Mouse (Mus musculus): Measurements from ENCODE around the gene Olfr539. TPM values are rescaled to one million over a fixed set of nuclear protein-coding genes. Genes with fewer than 3 reads are reported as not detected.
"Not testable (repeated sequence)": the region's sequence is repeated elsewhere in the genome, so short reads cannot be mapped to it uniquely, and the experiment has no call there.

The Olfr539 gene
- total RNA-seq (2015) (not detected in 2 replicates), total RNA-seq (2017) (not detected in 2 replicates)

DNA sequence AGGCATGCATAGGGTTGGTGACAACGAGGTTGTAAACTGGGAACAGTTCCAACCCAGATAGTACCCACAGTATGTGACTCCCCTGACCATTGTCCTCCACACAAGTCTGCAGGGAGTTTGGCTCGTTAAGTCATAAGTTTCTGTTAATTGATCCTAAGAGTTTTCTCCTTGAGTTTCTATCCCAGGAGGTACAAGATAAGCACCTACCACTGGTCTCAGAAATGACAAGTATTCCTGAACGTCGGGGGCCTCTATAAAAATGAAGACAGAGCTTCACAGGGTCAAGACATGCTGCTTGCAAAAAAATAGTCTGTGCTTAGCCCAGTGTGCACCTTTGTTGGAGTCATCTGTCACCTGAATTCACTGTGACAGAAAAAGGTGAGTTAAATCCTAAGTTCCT, at the start of gene Olfr539:
TSS of gene Olfr539 (plus strand) at position 301 of the 400 bp plus-strand sequence.
- ATAC-seq (ENCODE audit: poor library complexity, severe bottlenecking), result no peak

DNA sequence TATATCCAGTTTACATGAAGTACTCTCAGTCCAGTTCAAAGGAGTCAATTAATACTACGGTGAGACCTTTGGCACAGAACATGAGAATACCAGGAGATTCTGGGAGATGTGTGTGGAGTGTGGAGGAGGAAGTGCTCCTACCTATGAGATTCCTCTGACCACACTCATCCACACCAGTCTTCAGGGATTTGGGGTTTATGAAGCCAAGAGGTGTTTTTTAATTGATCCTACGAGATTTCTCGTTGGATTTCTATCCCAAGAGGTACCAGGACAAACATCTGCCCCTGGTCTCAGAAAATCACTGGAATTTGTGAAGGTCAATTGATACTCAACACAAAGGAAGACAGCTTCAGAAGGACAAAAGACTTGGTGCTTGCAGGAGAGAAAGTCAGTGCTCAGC, 31.1 kb upstream of the Olfr539 start, which contains the start of gene Olfr61:
TSS of gene Olfr61 (plus strand) at position 301 of the 400 bp plus-strand sequence.
- ATAC-seq (ENCODE audit: poor library complexity, severe bottlenecking), result not testable (repeated sequence)

DNA sequence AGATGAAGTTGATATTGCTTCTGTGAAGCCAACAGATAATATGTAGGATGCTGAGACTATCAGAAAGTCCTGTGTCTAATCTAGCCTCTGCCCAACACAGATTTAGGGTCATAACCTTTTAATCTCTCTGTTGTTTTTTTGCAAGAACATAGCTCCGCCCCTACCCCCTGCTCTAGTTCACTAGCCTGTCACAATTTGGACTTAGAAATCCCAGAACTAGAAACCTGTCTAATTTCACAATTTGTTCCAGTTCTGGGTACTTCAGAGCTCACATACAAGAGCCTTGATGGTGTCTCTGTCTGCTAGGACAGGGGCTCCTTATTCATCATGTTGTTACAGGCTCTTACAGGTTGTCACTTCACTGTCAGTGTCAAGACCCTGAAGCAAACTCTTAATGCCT, 29.2 kb upstream of the Olfr539 start:
- ATAC-seq (ENCODE audit: poor library complexity, severe bottlenecking), result no peak

DNA sequence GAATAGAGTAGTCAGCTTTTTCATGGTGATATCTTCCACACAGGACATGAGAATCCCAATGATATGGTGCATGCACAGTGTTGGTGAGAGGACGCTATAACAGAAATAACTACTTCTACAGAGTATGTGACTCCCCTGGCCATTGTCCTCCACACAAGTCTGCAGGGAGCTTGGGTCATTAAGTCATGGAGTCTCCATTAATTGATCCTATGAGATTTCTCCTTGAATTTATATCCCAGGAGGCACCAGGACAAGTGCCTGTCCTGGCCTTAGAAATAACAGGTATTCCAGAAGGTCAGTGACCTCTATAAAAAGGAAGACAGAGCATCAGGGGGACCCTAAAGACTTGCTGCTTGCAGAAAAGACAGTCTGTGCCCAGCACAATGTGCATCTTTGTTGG, 13.6 kb upstream of the Olfr539 start, which contains the start of gene Olfr53:
TSS of gene Olfr53 (plus strand) at position 301 of the 400 bp plus-strand sequence.
- no peak for ATAC-seq (ENCODE audit: poor library complexity, severe bottlenecking)

DNA sequence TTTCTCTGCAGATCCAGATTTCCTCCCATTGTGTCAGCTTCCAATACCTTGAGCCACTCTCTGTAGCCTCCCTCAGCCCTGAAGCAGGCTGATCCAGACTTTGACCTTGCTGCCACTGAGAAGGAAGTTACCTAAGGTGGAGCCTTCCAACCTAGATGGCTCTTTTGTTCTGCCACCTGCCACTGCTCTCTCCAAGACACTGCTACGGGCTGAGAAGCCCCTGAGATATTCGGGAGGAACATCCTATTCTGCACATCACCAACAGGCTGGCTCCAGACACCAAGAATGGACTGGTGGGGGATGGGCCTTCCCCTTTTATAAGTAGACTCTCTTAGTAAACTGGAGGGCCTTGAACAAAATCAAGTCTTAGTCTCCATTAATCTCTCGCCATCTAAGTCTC, 11.0 kb downstream of the Olfr539 start:
- ATAC-seq (ENCODE audit: poor library complexity, severe bottlenecking), result not testable (repeated sequence)

DNA sequence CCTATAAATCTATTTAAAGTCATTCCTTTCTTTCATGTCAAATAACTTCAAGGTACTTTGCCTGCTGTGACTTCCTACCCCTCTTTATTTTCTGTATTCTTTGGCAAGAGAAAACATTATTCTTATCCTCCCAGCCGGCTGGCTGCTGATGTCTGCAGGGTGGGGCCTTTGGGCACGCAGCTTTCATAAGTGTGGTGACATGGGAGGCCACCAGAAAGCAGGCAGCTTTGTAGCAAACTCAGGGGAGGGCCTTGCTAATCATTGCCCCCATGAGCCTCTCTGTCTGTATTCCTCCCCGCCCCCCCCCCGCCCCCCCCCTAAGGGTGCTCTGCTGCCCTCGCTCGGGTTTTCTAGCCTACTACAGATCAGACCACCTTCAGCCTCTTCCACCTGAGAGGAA, 16.1 kb downstream of the Olfr539 start:
- no peak for ATAC-seq (ENCODE audit: poor library complexity, severe bottlenecking)

DNA sequence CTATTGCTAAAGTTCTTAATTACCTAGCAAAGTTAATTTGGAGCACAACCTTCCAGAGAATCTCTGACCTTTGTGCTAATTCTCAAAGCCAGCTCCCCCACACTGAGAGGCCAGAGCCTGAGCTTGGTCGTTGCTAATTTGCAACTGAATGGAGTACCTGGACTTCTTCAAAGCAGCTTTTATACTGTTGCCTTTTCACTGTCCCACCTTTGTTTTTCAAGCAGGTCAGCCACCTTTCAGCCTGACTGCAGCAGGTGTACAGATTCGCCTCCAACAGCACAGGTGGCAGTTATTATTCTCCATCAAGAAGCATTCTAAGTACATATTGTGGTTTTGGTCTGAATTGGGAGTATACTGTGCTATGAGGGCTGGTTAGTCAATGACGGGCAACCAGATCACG, 19.9 kb downstream of the Olfr539 start:
- ATAC-seq (ENCODE audit: poor library complexity, severe bottlenecking), result not testable (repeated sequence)

DNA sequence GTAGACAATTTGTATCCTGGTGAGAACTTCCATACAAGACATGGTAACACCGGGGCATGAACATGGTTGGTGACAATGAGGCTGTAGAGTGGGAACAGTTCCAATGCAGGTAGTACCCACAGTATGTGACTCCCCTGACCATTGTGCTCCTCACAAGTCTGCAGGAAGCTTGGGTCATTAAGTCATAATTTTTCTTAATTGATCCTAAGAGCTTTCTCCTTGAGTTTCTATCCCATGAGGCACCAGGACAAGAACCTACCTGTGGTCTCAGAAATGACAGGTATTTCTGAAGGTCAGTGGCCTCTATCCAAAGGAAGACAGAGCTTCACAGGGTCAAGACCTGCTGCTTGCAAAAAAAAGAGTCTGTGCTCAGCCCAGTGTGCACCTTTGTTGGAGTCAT, 21.9 kb downstream of the Olfr539 start, which contains the start of gene Olfr45:
TSS of gene Olfr45 (plus strand) at position 301 of the 400 bp plus-strand sequence.
- no peak for ATAC-seq (ENCODE audit: poor library complexity, severe bottlenecking)

DNA sequence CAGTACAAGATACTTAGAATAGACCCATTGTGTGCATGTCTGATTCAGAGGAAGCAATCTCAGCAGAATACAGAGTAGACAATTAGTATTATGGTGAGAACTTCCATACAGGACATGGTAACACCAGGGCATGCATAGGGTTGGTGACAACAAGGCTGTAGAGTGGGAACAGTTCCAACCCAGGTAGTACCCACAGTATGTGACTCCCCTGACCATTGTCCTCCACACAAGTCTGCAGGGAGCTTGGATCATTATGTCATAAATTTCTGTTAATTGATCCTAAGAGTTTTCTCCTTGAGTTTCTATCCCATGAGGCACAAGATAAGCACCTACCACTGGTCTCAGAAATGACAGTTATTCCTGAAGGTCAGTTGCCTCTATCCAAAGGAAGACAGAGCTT, 37.2 kb downstream of the Olfr539 start, which contains the start of gene Olfr541:
TSS of gene Olfr541 (plus strand) at position 301 of the 400 bp plus-strand sequence.
- ATAC-seq (ENCODE audit: poor library complexity, severe bottlenecking), result no peak

DNA sequence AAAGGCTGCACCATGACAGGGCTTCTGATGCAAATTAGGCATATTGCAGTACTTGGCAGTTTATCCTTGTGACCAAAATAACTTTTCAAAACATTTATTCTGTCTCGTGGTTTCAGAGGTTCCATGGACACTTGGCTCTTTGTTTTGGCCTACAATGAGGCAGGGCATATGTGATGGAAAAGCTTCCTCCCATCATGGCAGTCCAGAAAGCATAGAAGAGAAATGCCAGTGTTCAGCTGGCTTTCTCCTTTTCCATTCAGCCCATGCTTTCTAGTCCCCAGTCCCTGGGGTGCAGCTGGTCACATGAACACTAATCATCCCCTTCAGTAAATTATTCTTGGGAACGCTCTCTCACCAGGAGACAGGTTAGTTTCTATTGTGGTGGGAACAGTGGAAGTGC, 46.6 kb downstream of the Olfr539 start:
- ATAC-seq (ENCODE audit: poor library complexity, severe bottlenecking), result no peak

DNA sequence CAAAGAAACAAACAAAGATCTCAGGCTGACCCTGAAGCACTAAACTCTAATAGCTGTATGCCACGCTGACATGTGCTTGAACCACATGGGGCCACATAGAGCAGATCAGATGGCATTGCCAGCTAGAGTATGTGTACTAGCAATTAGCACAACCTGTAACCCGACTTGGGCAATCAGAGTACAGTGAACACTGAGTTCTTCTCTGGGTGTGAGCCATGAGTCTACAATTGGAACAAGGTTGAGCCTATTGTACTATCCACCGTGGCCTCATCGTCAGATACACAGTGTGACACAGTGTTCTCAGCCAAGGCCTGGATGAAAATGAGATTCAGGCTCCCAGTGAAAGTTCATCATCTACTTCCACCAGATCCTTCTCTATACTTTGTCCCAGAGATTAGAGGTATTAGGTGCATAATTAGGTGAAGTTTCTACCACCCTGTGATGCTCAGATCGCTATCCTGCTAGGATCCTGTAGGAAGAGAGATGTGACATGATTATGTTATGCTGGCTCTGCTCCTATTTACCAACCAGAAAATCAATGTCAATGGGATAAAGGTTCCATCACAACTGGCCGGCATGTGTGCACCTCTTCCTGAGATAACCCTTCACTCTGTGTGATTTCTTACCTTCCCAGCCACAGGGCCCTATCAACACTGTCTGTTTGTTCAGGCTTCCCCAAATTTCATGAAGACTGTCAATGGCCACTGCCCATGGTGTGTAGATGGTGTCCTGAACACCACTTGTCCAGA, 48.0 kb downstream of the Olfr539 start:
- ATAC-seq (ENCODE audit: poor library complexity, severe bottlenecking), result no peak

DNA sequence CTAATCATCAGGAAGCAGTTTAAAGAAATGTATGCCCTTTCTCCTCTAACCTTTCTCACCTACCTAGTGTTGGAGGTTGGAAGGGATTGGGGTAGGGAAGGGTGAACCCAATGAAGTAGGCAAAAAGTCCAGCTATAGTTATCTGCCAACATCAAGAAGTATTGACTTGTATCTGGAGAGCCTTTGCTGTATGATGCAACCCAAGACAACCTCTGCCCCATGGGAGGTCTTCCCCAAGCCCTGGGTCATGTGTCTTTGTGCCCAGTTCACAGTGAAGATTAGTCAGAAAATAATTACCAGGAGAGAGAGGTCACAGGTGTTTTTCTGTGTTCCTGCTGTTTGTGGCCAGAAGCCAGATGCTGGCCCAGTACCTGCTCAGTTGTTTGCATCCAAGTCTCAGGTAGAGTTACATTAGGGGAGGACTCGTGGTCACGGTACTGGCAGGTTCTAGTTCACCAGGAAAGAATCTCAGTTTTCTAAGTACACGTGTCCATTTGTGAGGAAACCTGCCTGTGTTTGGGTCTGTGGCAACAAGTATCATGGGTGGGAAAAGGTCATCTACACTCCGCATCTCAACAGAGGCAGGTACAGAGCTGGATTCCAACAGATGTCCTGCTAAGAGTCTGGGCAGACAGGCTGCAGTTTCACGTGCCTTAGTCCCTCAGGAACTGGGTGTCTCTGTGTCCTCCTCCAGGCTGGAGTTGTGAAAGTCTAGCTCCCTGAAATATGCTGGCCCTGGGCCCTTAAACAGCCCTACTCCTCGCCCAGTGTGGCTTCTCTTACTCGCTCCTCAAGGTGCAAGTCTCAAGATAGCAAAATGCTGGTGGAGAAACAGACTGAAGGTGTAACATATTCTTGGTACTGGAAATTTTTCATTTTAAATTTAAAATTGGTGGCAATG, 57.7 kb downstream of the Olfr539 start:
- no peak for ATAC-seq (ENCODE audit: poor library complexity, severe bottlenecking)

DNA sequence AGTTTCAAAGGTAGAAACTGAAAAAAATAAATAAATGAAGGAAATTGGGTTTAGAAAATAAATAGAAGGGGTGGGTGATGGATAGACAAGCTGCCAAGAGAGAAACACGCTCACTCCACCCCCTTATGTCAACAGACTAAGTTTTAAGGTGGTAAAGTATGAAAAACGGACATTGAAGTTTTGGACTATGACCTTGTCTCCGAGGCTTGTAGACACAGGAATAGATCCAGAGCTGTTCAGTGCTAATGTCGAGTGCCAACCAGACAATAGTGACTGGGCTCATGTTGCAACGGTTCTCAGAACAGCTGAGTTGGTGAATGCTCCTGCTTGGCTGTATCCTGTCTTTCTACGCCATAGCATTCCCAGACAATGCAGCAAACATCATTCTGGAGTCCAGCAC, 61.4 kb downstream of the Olfr539 start:
- no peak for ATAC-seq (ENCODE audit: poor library complexity, severe bottlenecking)

DNA sequence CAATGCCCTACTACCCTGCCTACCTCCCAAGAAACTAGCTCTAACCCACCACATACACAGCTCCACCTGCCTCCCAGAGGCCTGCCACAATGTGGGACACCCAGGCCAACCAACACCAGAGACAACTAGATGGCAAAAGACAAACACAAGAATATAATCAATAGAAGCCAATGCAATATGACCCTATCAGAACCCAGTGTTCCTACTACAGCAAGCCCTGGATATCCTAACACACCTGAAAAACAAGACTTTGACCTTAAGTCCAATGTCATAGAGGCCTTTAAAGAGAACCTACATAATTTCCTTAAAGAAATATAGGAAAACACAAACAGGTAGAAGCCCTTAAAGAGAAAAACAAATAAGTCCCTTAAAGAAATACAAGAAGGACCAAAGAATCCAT, 65.8 kb downstream of the Olfr539 start:
- ATAC-seq (ENCODE audit: poor library complexity, severe bottlenecking), result no peak

Other genes starting within 250 kb of the Olfr539 start
- not detected in 2 replicates for gene Olfr532, start 238.3 kb upstream of the Olfr539 start, total RNA-seq (2015)
- not detected in 2 replicates for gene Olfr532, start 238.3 kb upstream of the Olfr539 start, total RNA-seq (2017)
- not detected in 2 replicates for gene Olfr533, start 196.6 kb upstream of the Olfr539 start, total RNA-seq (2015)
- gene Olfr533, start 196.6 kb upstream of the Olfr539 start, total RNA-seq (2017), result not detected in 2 replicates
- not detected in 2 replicates for gene Olfr535, start 175.7 kb upstream of the Olfr539 start, total RNA-seq (2015)
- gene Olfr535, start 175.7 kb upstream of the Olfr539 start, total RNA-seq (2017), result not detected in 2 replicates
- not detected in 2 replicates for gene Olfr536, start 152.5 kb upstream of the Olfr539 start, total RNA-seq (2015)
- not detected in 2 replicates for gene Olfr536, start 152.5 kb upstream of the Olfr539 start, total RNA-seq (2017)
- not detected in 2 replicates for gene Olfr538, start 92.0 kb upstream of the Olfr539 start, total RNA-seq (2015)
- gene Olfr538, start 92.0 kb upstream of the Olfr539 start, total RNA-seq (2017), result not detected in 2 replicates
- gene Olfr46, start 58.7 kb upstream of the Olfr539 start, total RNA-seq (2015), result not detected in 2 replicates
- gene Olfr46, start 58.7 kb upstream of the Olfr539 start, total RNA-seq (2017), result 0.04 TPM in 1 of 2 replicates, not detected in the other
- gene Olfr61, start 31.0 kb upstream of the Olfr539 start, total RNA-seq (2015), result not detected in 2 replicates
- gene Olfr61, start 31.0 kb upstream of the Olfr539 start, total RNA-seq (2017), result not detected in 2 replicates
- gene Olfr53, start 13.5 kb upstream of the Olfr539 start, total RNA-seq (2015), result not detected in 2 replicates
- not detected in 2 replicates for gene Olfr53, start 13.5 kb upstream of the Olfr539 start, total RNA-seq (2017)
- gene Olfr45, start 22.0 kb downstream of the Olfr539 start, total RNA-seq (2015), result not detected in 2 replicates
- gene Olfr45, start 22.0 kb downstream of the Olfr539 start, total RNA-seq (2017), result not detected in 2 replicates
- not detected in 2 replicates for gene Olfr541, start 37.3 kb downstream of the Olfr539 start, total RNA-seq (2015)
- not detected in 2 replicates for gene Olfr541, start 37.3 kb downstream of the Olfr539 start, total RNA-seq (2017)
- not detected in 2 replicates for gene Cyp2e1, start 103.8 kb downstream of the Olfr539 start, total RNA-seq (2015)
- gene Cyp2e1, start 103.8 kb downstream of the Olfr539 start, total RNA-seq (2017), result not detected in 2 replicates
- gene Syce1, start 127.9 kb downstream of the Olfr539 start, total RNA-seq (2015), result 0.21 and 0.69 TPM in 2 replicates
- 0.15 and 0.73 TPM in 2 replicates for gene Syce1, start 127.9 kb downstream of the Olfr539 start, total RNA-seq (2017)
- gene Zfp941, start 162.2 kb downstream of the Olfr539 start, total RNA-seq (2015), result 0.16 TPM in 1 of 2 replicates, not detected in the other
- 0.22 and 0.33 TPM in 2 replicates for gene Zfp941, start 162.2 kb downstream of the Olfr539 start, total RNA-seq (2017)
- not detected in 2 replicates for gene Urah, start 175.1 kb downstream of the Olfr539 start, total RNA-seq (2015)
- not detected in 2 replicates for gene Urah, start 175.1 kb downstream of the Olfr539 start, total RNA-seq (2017)
- not detected in 2 replicates for gene Scgb1c1, start 185.6 kb downstream of the Olfr539 start, total RNA-seq (2015)
- gene Scgb1c1, start 185.6 kb downstream of the Olfr539 start, total RNA-seq (2017), result not detected in 2 replicates
- gene Odf3, start 187.9 kb downstream of the Olfr539 start, total RNA-seq (2015), result not detected in 2 replicates
- gene Odf3, start 187.9 kb downstream of the Olfr539 start, total RNA-seq (2017), result not detected in 2 replicates
- gene Gm45785, start 196.4 kb downstream of the Olfr539 start, total RNA-seq (2015), result not detected in 2 replicates
- not detected in 2 replicates for gene Gm45785, start 196.4 kb downstream of the Olfr539 start, total RNA-seq (2017)
- gene Ric8a, start 197.0 kb downstream of the Olfr539 start, total RNA-seq (2015), result 41.7 and 44.7 TPM in 2 replicates
- 29.7 and 30.4 TPM in 2 replicates for gene Ric8a, start 197.0 kb downstream of the Olfr539 start, total RNA-seq (2017)
- 12.9 and 13.2 TPM in 2 replicates for gene Bet1l, start 197.6 kb downstream of the Olfr539 start, total RNA-seq (2015)
- 15.5 and 37.7 TPM in 2 replicates for gene Bet1l, start 197.6 kb downstream of the Olfr539 start, total RNA-seq (2017)
- gene Psmd13, start 222.0 kb downstream of the Olfr539 start, total RNA-seq (2015), result 87.5 and 89.5 TPM in 2 replicates
- 165 and 167 TPM in 2 replicates for gene Psmd13, start 222.0 kb downstream of the Olfr539 start, total RNA-seq (2017)
- gene Sirt3, start 222.4 kb downstream of the Olfr539 start, total RNA-seq (2015), result 7.9 and 9.1 TPM in 2 replicates
- 6.7 and 9.5 TPM in 2 replicates for gene Sirt3, start 222.4 kb downstream of the Olfr539 start, total RNA-seq (2017)
- gene Cox8b, start 240.5 kb downstream of the Olfr539 start, total RNA-seq (2015), result not detected in 2 replicates
- not detected in 2 replicates for gene Cox8b, start 240.5 kb downstream of the Olfr539 start, total RNA-seq (2017)

All from megakaryocyte, adult 5-6 weeks (primary cell).